Mouse (Mus musculus) bone marrow macrophage, adult 2 months (primary cell): ENCODE results near the gene Dennd1a. TPM values are rescaled to one million over a fixed set of nuclear protein-coding genes. Genes with fewer than 3 reads are reported as not detected.

Experiments
- H3K27ac ChIP-seq: 2 replicates; pipeline ENCODE4 v1.5.1; 2012; ENCODE audit warnings: low read depth, low read length; ENCODE audit not compliant: insufficient read depth
- H3K4me1 ChIP-seq: 2 replicates; pipeline ENCODE4 v1.6.1; 2012; ENCODE audit warnings: low read length; ENCODE audit not compliant: control insufficient read depth, insufficient read depth
- H3K4me3 ChIP-seq: 2 replicates; pipeline ENCODE4 v1.5.1; 2012; ENCODE audit warnings: mild to moderate bottlenecking, low read length, moderate library complexity; ENCODE audit not compliant: insufficient read depth
- CTCF ChIP-seq: IDR thresholded peaks from 2 replicates; pipeline ENCODE4 v1.5.1; 2012; ENCODE audit warnings: low read depth, mild to moderate bottlenecking, low read length, moderate library complexity
- POLR2A ChIP-seq: IDR thresholded peaks from 2 replicates; pipeline ENCODE4 v1.6.1; 2012; ENCODE audit warnings: mild to moderate bottlenecking, low read depth, low read length, borderline replicate concordance
- polyA plus RNA-seq: library from polyadenylated mRNA; stranded (reverse); fragments of >200 nt; gene quantifications from 2 replicates; pipeline ENCODE4 v1.2.4, GENCODE M21; 2012; ENCODE audit not compliant: missing spikeins, insufficient read depth, insufficient read length

Gene Dennd1a
- polyA plus RNA-seq, 1 experiment: 73.7 TPM

DNA sequence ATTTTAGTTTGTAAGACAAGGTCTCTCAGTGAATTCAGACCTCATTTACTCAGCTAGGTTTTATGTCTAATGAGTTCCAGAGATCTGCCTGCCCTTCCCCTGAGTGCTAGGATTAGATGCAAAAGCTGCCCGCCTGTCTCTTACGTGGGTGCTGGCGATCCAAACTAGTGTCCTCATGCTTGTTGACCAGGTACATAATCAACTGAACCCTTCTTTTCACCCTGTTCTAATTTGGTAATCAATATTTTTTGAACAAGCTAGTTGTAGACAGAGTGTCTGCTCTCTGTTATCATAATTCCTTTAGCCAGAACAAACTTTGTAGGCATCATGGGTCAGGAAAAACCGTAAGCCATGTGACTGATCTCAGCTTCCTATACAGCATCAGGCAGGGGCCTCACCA lies 241.9 kb downstream of the Dennd1a start:
- Histone ChIP-seq H3K27ac (no peak overlapping the region), H3K4me3 (no peak overlapping the region), H3K4me1 (no peaks in the 10 kb centered on the region)
- no peak for TF ChIP-seq POLR2A
- no peak for TF ChIP-seq CTCF

DNA sequence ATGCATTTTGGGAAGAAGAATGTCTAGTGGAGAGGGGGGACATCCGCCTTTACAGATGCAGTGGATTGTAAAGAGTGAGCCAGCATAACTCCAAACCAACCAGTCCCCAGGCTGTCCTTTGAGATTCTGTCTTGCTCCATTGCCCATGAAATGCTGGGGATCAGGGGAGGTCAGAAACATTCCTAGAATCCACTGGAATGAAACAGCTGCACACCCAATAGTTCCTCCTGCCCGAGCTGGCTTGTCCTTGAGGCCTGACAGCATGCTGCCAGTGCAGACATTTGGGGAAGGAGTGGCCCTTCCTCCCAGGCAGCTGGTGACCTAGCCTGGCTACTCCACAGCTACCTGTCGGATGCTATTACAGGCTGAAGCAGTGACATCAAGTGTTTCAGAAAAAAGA lies 246.3 kb downstream of the Dennd1a start:
- no peaks in the 10 kb centered on the region for H3K4me1 ChIP-seq
- H3K4me3 ChIP-seq: no peak overlapping the region
- TF ChIP-seq POLR2A: no peak
- TF ChIP-seq CTCF: no peak
- no peak overlapping the region for H3K27ac ChIP-seq

DNA sequence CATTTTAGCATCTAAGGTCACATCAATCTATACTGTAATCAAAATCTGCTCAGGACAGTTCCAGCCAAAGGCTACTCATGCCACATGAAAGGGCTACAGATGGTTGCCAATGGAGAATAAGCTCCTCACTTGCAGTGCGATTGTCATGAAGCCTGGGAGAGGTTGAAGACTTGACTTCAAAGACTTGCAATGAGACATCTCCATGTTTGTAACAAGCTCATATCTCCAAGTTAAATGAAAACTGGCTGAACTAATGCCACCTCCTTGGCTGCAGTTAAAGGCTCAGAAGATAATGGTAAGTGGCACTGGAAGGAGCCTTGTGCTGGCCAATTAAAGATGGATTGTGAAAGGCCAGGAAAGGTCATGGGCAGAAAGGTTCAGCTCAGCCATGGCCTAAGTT lies 247.6 kb downstream of the Dennd1a start:
- TF ChIP-seq POLR2A (no peak), CTCF (no peak)
- Histone ChIP-seq H3K27ac (no peak overlapping the region), H3K4me3 (no peak overlapping the region), H3K4me1 (no peaks in the 10 kb centered on the region)

DNA sequence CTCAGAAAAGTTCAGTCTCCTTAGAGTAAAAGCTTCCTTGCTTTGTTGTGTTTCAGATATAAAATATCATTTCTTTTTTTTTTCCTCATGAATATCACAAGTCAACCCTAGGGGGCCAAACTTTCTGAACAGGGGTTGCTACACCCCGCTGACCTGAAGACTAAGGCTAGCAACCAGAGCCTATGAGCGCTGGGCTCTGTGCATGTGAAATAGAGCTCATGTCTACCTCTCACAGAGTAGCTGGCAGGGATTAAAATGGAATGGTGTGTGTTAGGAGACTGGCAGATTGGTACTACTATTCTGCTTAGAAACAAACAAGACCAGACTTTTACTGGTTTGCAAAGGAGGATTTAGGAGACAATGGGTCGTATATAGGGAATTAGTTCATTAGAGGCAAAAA lies 258.9 kb downstream of the Dennd1a start:
- no peak overlapping the region for H3K4me3 ChIP-seq
- peaks cover 3% of the 10 kb centered on the region; the same call in 1 of the 2 replicates for H3K4me1 ChIP-seq
- no peak overlapping the region for H3K27ac ChIP-seq
- TF ChIP-seq CTCF: no peak
- TF ChIP-seq POLR2A: no peak

DNA sequence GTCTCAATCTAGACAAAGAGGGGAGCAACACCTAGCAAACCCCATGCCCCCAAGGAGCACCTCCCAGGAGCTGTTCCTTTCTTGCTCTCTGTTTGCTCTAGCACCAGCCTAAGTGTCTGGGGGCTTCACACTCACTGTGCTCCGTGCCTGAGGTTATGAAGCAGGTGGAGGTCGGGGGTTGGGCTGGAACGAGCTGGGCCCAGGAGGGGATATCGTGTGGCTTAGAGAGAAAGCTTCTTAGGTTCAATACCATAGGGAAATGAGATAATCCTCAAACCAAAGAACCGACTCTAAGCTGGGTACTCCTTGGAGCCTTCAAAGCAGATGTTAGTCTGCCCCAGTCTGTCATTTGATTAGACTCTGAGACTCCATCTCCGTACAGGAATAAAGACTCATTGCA lies 261.6 kb downstream of the Dennd1a start:
- no peak for TF ChIP-seq POLR2A
- no peak for TF ChIP-seq CTCF
- peaks cover 3% of the 10 kb centered on the region; the same call in 1 of the 2 replicates for H3K4me1 ChIP-seq
- no peak overlapping the region for H3K4me3 ChIP-seq
- no peak overlapping the region for H3K27ac ChIP-seq

DNA sequence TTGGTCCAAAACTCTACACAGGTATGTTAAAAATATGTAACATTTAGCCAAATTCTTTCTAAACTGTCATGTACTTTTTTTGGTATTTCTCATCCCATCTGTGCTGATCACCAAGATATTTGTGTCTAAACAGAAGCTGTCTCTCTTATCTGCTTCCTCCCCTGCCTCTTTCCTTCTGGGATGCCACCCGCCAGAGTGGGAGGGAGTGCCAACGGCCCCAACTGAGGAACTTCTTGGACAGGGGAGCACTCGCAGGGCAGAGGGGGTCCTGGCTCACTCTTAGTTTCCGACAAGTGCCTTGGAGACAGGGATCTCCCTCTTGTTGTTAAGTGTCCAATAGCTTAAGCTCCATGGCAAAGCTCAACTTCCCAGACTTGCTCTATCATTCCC lies 263.5 kb downstream of the Dennd1a start:
- Histone ChIP-seq H3K27ac (no peak overlapping the region), H3K4me3 (no peak overlapping the region), H3K4me1 (peaks cover 3% of the 10 kb centered on the region; the same call in 1 of the 2 replicates)
- TF ChIP-seq POLR2A (no peak), CTCF (no peak)

DNA sequence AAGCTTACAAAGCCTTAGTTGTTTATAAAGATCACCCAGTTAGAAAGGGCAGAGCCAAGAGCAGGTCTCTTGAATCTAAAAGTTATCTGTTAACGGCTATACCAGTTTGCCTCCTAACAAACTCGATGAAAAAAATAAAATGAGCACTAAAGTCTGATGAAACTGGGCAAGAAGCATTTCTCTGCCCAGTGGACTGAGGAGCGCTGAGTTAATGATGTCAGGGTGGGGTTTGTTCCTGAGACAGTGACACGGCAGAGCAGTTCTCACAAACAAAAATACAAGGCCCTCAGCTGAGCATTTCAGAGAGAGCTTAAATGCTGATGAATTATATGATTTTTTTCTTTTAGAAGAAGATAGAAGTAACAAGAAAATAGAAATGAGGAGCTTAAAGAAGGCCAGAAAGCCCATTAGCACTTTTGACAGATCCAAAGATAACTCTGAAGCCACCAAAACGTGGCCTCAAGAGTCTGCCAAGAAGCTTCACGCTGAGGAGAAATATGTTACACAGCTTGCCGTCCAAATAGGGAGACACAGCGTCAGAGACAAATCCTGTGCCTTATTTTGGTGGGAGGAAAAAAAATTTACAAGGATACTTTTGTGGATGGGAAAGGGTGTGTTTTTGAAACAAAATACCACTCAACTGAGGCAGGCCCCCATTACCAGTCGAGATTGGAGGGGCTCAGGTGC lies 264.0 kb downstream of the Dennd1a start:
- no peak overlapping the region for H3K4me3 ChIP-seq
- 0 out of 2 replicates have a peak, but pooled peaks cover 2% of the 10 kb centered on the region for H3K4me1 ChIP-seq
- TF ChIP-seq CTCF (no peak), POLR2A (no peak)
- no peak overlapping the region for H3K27ac ChIP-seq

DNA sequence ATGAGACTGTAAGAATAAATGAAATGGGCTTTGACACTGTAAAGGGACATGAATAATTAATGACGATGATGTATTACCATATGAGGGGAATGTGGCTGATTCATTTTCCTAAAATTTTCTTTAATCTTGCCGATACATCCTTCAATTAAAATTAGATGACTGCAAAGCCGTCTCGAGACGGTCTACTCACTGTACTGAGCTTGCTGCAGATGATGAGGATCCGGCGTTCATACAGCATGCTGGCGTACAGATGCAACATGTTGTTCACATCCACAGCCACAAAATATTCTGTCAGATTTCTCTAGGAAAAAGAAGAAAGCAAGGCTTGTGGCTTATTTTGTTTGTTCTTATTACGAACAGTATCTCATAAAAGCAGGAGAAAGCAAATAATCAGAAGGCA lies 266.0 kb downstream of the Dennd1a start:
- Histone ChIP-seq H3K27ac (no peak overlapping the region), H3K4me3 (no peak overlapping the region), H3K4me1 (no peaks in the 10 kb centered on the region)
- no peak for TF ChIP-seq POLR2A
- no peak for TF ChIP-seq CTCF

DNA sequence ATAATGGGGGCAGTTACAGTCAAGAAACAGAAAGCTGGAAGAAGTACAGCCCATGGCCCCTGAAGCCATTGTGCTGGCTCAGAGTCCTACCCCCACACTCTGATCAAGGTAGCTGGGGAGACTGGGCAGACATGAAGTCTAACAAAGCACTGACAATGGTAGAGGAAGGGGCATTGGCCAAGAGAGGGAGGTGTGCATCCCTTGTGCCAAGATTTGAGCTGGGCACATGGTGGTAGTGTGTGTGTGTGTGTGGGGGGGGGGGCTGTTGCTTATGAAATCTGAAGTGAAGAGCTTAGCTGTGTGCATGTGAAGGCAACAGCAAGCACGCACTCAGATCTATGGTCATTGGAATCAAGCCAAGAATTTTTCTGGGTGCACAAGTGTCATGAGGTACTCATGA lies 272.5 kb downstream of the Dennd1a start:
- TF ChIP-seq CTCF (no peak), POLR2A (no peak)
- no peaks in the 10 kb centered on the region for H3K4me1 ChIP-seq

DNA sequence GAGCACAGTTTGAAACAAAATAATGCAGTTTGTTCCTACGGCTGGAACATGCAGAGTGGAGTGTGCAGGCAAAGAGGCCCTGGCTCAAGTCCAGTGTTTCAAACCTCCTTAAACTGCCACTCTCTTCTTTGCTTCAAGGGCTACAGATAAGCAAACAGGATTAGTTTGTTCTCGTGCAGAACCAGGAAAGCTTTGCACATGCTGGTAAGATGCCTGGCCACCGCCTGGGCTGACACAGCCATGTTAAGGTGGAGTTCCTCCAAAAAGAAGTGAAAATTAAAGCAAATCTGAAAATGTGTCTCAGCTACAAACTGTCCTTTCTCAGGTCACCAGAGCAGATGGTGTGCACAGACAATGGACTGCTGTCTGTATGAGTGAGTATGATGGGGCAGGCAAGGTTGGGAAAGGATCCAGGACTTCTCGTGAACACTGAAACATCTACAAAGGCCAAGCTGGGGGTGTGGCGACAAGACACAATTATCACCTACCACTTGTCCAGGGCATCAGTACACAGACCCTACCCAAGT lies 273.3 kb downstream of the Dennd1a start:
- Histone ChIP-seq H3K4me1 (no peaks in the 10 kb centered on the region), H3K27ac (no peak overlapping the region), H3K4me3 (no peak overlapping the region)
- TF ChIP-seq CTCF (no peak), POLR2A (no peak)

More for the DNA sequence above, 272.5 kb downstream of the Dennd1a start:
- H3K27ac ChIP-seq: no peak overlapping the region
- H3K4me3 ChIP-seq: no peak overlapping the region
